Mouse (Mus musculus): ENCODE data around the gene Adgre1. TPM values are rescaled to one million over a fixed set of nuclear protein-coding genes. Genes with fewer than 3 reads are reported as not detected.

Adgre1 gene
- polyA plus RNA-seq, 1 experiment from 2014 or later: 10.1 TPM

GRCm38 (mm10) chr17:57341568-57341967 lies 16.9 kb upstream of the Adgre1 start:
- ATAC-seq (ENCODE audit: insufficient number of reproducible peaks, low FRiP score, low TSS enrichment, low read depth): no peak
- H3K4me2 ChIP-seq (replicated peaks): no peak overlapping the region
- no peaks in the 10 kb centered on the region for H3K36me3 ChIP-seq
- H3K27me3 ChIP-seq: no peaks in the 10 kb centered on the region
- H3K4me1 ChIP-seq: no peaks in the 10 kb centered on the region
- no peak overlapping the region for H3K27ac ChIP-seq (replicated peaks)
- no peaks in the 10 kb centered on the region for H3K9me3 ChIP-seq (replicated peaks)
- H3K9ac ChIP-seq: no peak overlapping the region
- WGBS: 80% methylated on average over 4 of the region's 4 CpGs
- no peak overlapping the region for H3K4me3 ChIP-seq (replicated peaks)

- Histone ChIP-seq H3K27me3 (no peaks in the 10 kb centered on the region), H3K4me2 (replicated peaks) (no peak overlapping the region), H3K36me3 (no peaks in the 10 kb centered on the region), H3K4me1 (no peaks in the 10 kb centered on the region), H3K27ac (replicated peaks) (no peak overlapping the region), H3K9ac (no peak overlapping the region), H3K9me3 (replicated peaks) (no peaks in the 10 kb centered on the region), H3K4me3 (replicated peaks) (no peak overlapping the region)
- no peak for ATAC-seq (ENCODE audit: insufficient number of reproducible peaks, low FRiP score, low TSS enrichment, low read depth)
- WGBS: 58% methylated on average over 2 of the region's 2 CpGs
Observed at GRCm38 (mm10) chr17:57344029-57344707, 14.3 kb upstream of the Adgre1 start.

- Histone ChIP-seq H3K9ac (no peak overlapping the region), H3K4me3 (replicated peaks) (no peak overlapping the region), H3K9me3 (replicated peaks) (no peaks in the 10 kb centered on the region), H3K4me2 (replicated peaks) (no peak overlapping the region), H3K27ac (replicated peaks) (no peak overlapping the region), H3K27me3 (no peaks in the 10 kb centered on the region), H3K36me3 (no peaks in the 10 kb centered on the region), H3K4me1 (no peaks in the 10 kb centered on the region)
- 72% methylated on average over 6 of the region's 6 CpGs for WGBS
- ATAC-seq (ENCODE audit: insufficient number of reproducible peaks, low FRiP score, low TSS enrichment, low read depth): no peak
Observed at GRCm38 (mm10) chr17:57347017-57347416, 11.5 kb upstream of the Adgre1 start.

- H3K27ac ChIP-seq (replicated peaks): no peak overlapping the region
- H3K4me1 ChIP-seq: no peaks in the 10 kb centered on the region
- 77% methylated on average over 2 of the region's 2 CpGs for WGBS
- no peak overlapping the region for H3K4me2 ChIP-seq (replicated peaks)
- no peak overlapping the region for H3K4me3 ChIP-seq (replicated peaks)
- no peaks in the 10 kb centered on the region for H3K36me3 ChIP-seq
- no peaks in the 10 kb centered on the region for H3K9me3 ChIP-seq (replicated peaks)
- ATAC-seq (ENCODE audit: insufficient number of reproducible peaks, low FRiP score, low TSS enrichment, low read depth): no peak
- no peak overlapping the region for H3K9ac ChIP-seq
- H3K27me3 ChIP-seq: no peaks in the 10 kb centered on the region
Observed at GRCm38 (mm10) chr17:57347781-57348180, 10.7 kb upstream of the Adgre1 start.

GRCm38 (mm10) chr17:57349067-57349466 lies 9.4 kb upstream of the Adgre1 start:
- WGBS: 68% methylated on average over 5 of the region's 5 CpGs
- H3K36me3 ChIP-seq: no peaks in the 10 kb centered on the region

GRCm38 (mm10) chr17:57350212-57350611 lies 8.3 kb upstream of the Adgre1 start:
- Histone ChIP-seq H3K4me3 (replicated peaks) (no peak overlapping the region), H3K4me1 (no peaks in the 10 kb centered on the region), H3K4me2 (replicated peaks) (no peak overlapping the region), H3K27ac (replicated peaks) (no peak overlapping the region), H3K9ac (no peak overlapping the region), H3K27me3 (no peaks in the 10 kb centered on the region), H3K36me3 (no peaks in the 10 kb centered on the region), H3K9me3 (replicated peaks) (no peaks in the 10 kb centered on the region)
- ATAC-seq (ENCODE audit: insufficient number of reproducible peaks, low FRiP score, low TSS enrichment, low read depth): no peak
- WGBS: 80% methylated on average over 5 of the region's 5 CpGs

More at GRCm38 (mm10) chr17:57349067-57349466, 9.4 kb upstream of the Adgre1 start:
- no peak overlapping the region for H3K9ac ChIP-seq
- no peaks in the 10 kb centered on the region for H3K9me3 ChIP-seq (replicated peaks)
- no peaks in the 10 kb centered on the region for H3K4me1 ChIP-seq
- H3K27me3 ChIP-seq: no peaks in the 10 kb centered on the region
- ATAC-seq (ENCODE audit: insufficient number of reproducible peaks, low FRiP score, low TSS enrichment, low read depth): no peak
- H3K27ac ChIP-seq (replicated peaks): no peak overlapping the region
- no peak overlapping the region for H3K4me2 ChIP-seq (replicated peaks)
- no peak overlapping the region for H3K4me3 ChIP-seq (replicated peaks)

- no peaks in the 10 kb centered on the region for H3K27me3 ChIP-seq
- no peak for ATAC-seq (ENCODE audit: insufficient number of reproducible peaks, low FRiP score, low TSS enrichment, low read depth)
- H3K9me3 ChIP-seq (replicated peaks): no peaks in the 10 kb centered on the region
- H3K36me3 ChIP-seq: no peaks in the 10 kb centered on the region
- H3K4me2 ChIP-seq (replicated peaks): no peak overlapping the region
- H3K9ac ChIP-seq: no peak overlapping the region
- H3K4me3 ChIP-seq (replicated peaks): no peak overlapping the region
- WGBS: 91% methylated on average over 9 of the region's 9 CpGs
- no peaks in the 10 kb centered on the region for H3K4me1 ChIP-seq
- no peak overlapping the region for H3K27ac ChIP-seq (replicated peaks)
Observed at GRCm38 (mm10) chr17:57351107-57351506, 7.4 kb upstream of the Adgre1 start.

GRCm38 (mm10) chr17:57359485-57360241 lies 1.2 kb downstream of the Adgre1 start:
- Histone ChIP-seq H3K27ac (replicated peaks) (no peak overlapping the region), H3K4me1 (no peaks in the 10 kb centered on the region), H3K27me3 (no peaks in the 10 kb centered on the region), H3K9ac (no peak overlapping the region), H3K4me2 (replicated peaks) (no peak overlapping the region), H3K36me3 (no peaks in the 10 kb centered on the region), H3K9me3 (replicated peaks) (no peaks in the 10 kb centered on the region), H3K4me3 (replicated peaks) (no peak overlapping the region)
- WGBS: 78% methylated on average over 11 of the region's 11 CpGs
- ATAC-seq (ENCODE audit: insufficient number of reproducible peaks, low FRiP score, low TSS enrichment, low read depth): no peak

Other genes with a start within 250 kb of the Adgre1 start
- gene Cd70, start 208.9 kb upstream of the Adgre1 start, polyA plus RNA-seq (2015; fragmentation: Nextera tagmentation; extraction: Ambion mirVana): not detected in 2 replicates
- gene Tnfsf14, start 164.5 kb upstream of the Adgre1 start, polyA plus RNA-seq (2015; fragmentation: Nextera tagmentation; extraction: Ambion mirVana): 0.28 TPM in 1 of 2 replicates, not detected in the other
- gene C3, start 130.6 kb upstream of the Adgre1 start, polyA plus RNA-seq (2015; fragmentation: Nextera tagmentation; extraction: Ambion mirVana): 1.0 and 1.8 TPM in 2 replicates
- 39.4 and 41.7 TPM in 2 replicates for gene Gpr108, start 110.2 kb upstream of the Adgre1 start, polyA plus RNA-seq (2015; fragmentation: Nextera tagmentation; extraction: Ambion mirVana)
- 36.8 and 41.7 TPM in 2 replicates for gene Trip10, start 109.2 kb upstream of the Adgre1 start, polyA plus RNA-seq (2015; fragmentation: Nextera tagmentation; extraction: Ambion mirVana)
- 4.3 and 4.4 TPM in 2 replicates for gene Vav1, start 79.6 kb upstream of the Adgre1 start, polyA plus RNA-seq (2015; fragmentation: Nextera tagmentation; extraction: Ambion mirVana)
- gene Vmn2r120, start 186.8 kb downstream of the Adgre1 start, polyA plus RNA-seq (2015; fragmentation: Nextera tagmentation; extraction: Ambion mirVana): not detected in 2 replicates

Measured in embryonic facial prominence, embryonic 15.5 days (tissue).